Mouse (Mus musculus) embryo, embryonic 9.5 days (tissue): ENCODE results near the gene Hpse.

ENCODE experiments used
- DNase-seq: peaks from one replicate; pipeline ENCODE4 v3.0.0-alpha.2; 2017; ENCODE audit errors: extremely low spot score

Gene Hpse

DNA sequence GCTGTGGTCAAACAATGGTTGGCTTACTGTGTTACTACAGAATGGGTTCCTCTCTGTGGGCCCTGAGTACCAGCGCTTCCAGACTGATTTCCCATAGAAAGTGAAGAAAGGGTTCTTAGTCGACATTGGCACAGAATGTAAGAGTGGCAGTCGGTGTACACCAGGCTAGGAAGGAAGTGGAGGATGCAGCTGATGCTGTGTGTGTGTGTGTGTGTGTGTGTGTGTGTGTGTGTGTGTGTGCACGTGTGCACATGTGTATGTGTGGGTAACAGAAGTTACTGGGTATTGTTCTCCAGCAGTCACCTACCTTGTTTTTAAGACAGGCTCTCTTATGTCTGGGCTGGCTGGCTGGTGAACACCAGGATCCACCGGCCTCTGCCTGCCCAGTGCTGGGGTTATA lies 77.2 kb downstream of the Hpse start:
- no peak for DNase-seq

DNA sequence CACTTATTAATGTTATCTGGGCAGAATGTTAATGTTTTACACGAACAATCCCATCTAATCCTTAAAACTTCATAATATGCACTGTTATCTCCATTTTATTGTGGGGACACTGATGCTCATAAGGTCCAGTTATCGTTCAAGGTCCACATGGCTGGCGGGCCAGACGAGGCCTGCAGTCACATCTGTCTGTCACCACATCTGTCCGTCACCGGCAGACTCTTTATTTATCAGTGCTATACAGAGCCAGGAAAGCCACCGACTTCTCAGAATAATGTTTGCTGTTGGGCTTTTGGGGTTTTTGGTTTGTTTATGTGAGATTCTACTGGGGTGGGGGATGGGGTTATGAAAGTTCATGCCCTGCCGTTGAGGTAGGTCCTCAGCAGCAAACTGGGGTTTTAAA lies 81.0 kb downstream of the Hpse start:
- DNase-seq = no peak

DNA sequence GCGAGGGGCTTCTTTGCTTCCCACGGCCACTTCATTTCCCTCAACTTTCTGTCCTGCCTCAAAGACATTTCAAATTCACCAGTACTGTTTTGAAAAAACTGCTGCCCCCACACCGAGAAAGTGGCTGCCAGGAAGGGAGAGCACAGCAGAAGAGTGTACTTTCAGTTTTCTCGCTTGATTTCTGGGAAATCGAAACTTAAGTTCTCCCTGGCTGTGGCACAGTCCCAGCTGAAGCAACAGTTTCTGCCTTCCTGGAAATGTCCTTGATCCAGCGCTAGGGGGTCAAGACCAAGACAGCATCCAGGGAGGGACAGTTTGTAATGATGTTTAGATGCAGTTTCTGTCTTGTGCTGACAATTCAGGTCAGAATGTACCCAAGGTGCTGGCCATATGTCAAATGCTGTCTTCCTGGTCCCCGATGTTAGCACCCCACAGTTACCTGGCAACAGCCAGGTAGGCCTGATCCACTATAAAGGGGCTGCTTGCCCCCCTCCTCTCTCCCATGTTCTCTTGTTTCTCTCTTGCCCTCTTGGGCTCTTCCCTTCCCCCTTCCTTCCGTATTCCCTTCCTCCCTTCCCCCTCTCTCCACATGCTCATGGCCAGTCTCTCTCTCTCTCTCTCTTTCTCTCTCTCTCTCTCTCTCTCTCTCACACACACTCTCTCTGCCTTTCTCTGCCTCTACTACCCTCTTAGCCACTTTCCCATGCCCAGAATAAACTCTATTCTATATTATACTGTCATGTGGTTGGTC lies 82.5 kb downstream of the Hpse start:
- DNase-seq = no peak

- DNase-seq = no peak
Observed at GRCm38 (mm10) chr5:100635908-100636307, 83.6 kb downstream of the Hpse start.

DNA sequence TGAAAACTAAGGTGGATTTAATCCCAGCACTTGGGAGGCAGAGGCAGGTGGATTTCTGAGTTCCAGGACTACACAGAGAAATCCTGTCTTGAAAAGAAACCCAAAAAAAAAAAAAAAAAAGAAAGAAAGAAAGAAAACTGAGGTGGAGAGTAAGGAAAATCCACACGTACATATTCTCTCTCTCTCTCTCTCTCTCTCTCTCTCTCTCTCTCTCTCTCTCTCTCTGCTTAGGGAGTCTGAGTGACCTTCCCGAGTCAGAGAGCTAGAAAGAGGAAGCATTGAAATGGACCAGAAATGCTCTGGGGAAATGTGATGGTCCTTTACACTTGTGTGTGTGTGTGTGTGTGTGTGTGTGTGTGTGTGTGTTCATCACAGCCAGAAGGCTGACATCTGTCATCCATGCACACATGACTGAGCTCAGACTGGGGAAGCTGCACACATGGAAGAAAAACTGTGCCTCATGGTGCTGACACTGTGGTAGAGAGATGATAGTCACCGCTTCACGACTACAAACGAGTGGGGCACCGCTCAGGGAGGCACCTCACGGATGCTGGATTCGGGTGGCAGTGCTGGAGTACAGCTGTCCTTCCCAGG lies 84.5 kb downstream of the Hpse start:
- no peak for DNase-seq

GRCm38 (mm10) chr5:100632540-100633129 lies 86.9 kb downstream of the Hpse start:
- no peak for DNase-seq
